Mouse (Mus musculus) stomach, postnatal 0 days (tissue): ENCODE results near the gene Ank3. TPM values are rescaled to one million over a fixed set of nuclear protein-coding genes. Genes with fewer than 3 reads are reported as not detected.

Experiments
- ATAC-seq: fragments of 200-750 bp; cut with Nextera tagmentation; 2 replicates; pipeline ENCODE4 v1.8.0; 2017; ENCODE audit not compliant: low FRiP score, low TSS enrichment
- DNase-seq: peaks from one replicate; pipeline ENCODE4 v3.0.0-alpha.2; 2016; ENCODE audit warnings: low spot score
- H3K27ac ChIP-seq: fragments of 300-500 bp; sonication (generic); replicated peaks from 2 replicates; pipeline ENCODE4 v1.5.1; 2014; ENCODE audit warnings: mild to moderate bottlenecking, control low read depth
- H3K27me3 ChIP-seq: fragments of 300-500 bp; sonication (generic); 2 replicates; pipeline ENCODE4 v1.6.1; 2014; ENCODE audit warnings: low read length; ENCODE audit not compliant: control insufficient read depth, insufficient read depth
- H3K36me3 ChIP-seq: fragments of 300-500 bp; sonication (generic); 2 replicates; pipeline ENCODE4 v1.6.1; 2014; ENCODE audit warnings: low read length, mixed read lengths; ENCODE audit not compliant: control insufficient read depth, insufficient read depth
- H3K4me1 ChIP-seq: fragments of 300-500 bp; sonication (generic); replicated peaks from 2 replicates; pipeline ENCODE4 v1.6.1; 2014; ENCODE audit warnings: antibody characterized with exemption; ENCODE audit not compliant: control insufficient read depth, insufficient read depth
- H3K4me2 ChIP-seq: fragments of 300-500 bp; sonication (generic); replicated peaks from 2 replicates; pipeline ENCODE4 v1.6.1; 2014; ENCODE audit warnings: low read depth, mild to moderate bottlenecking, control low read depth, moderate library complexity
- H3K4me3 ChIP-seq: fragments of 300-500 bp; sonication (generic); 2 replicates; pipeline ENCODE4 v1.5.1; 2014; ENCODE audit warnings: low read depth, low read length, control low read depth
- H3K9ac ChIP-seq: fragments of 300-500 bp; sonication (generic); 2 replicates; pipeline ENCODE4 v1.6.1; 2014; ENCODE audit warnings: mild to moderate bottlenecking, low read length, control low read depth, mixed read lengths
- H3K9me3 ChIP-seq: fragments of 300-500 bp; sonication (generic); 2 replicates; pipeline ENCODE4 v1.6.1; 2016; ENCODE audit warnings: low read length; ENCODE audit not compliant: control insufficient read depth
- CTCF ChIP-seq: IDR thresholded peaks from 2 replicates; pipeline ENCODE4 v1.5.1; 2016; ENCODE audit warnings: antibody characterized with exemption, low read depth, mild to moderate bottlenecking, moderate library complexity
- EP300 ChIP-seq: optimal IDR thresholded peaks from 2 replicates; pipeline ENCODE3; 2016; ENCODE audit warnings: antibody characterized with exemption
- WGBS: fragments of 180-500 bp; shearing (Covaris S2); extraction: QIAGEN DNeasy Blood & Tissue Kit; methylation state at CpG from one replicate; pipeline ENCODE4 v1.1.7; 2014; 5-methylcytosine and 5-hydroxymethylcytosine counted together
- polyA plus RNA-seq: library from polyadenylated mRNA; unstranded; fragments of >200 nt; fragmentation: Nextera tagmentation; extraction: Ambion mirVana; gene quantifications from 2 replicates; pipeline ENCODE4 v1.2.1, GENCODE M21; 2015

Ank3 gene
- polyA plus RNA-seq, 1 experiment from 2014 or later = 16.0 TPM

DNA sequence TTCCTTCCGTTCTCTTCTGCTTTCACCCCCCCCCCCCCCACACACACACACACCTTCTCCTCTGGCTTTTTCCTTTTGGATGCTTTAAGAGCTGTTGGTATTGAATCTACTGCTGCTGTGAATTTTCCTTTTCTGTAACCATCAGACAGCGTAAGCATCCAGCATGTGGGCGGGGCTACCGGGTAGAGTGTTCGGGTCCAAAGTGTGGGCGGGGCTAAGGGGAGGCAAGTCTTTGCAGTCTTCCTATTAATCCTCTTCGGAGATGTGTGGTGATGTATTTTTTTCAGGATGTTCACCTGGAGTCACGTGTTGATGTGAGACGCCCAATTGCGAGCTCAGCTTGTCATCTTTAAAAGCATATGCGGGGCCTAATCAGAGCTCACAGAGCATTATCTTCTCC lies 379.2 kb downstream of the Ank3 start:
- no peak for ATAC-seq
- no peaks in the 10 kb centered on the region for H3K27me3 ChIP-seq
- H3K4me3 ChIP-seq = no peak overlapping the region
- H3K4me2 ChIP-seq = no peak overlapping the region
- no peak for DNase-seq
- 74% methylated on average over 11 of the region's 11 CpGs for WGBS
- TF ChIP-seq CTCF = no peak
- TF ChIP-seq EP300 = no peak
- H3K27ac ChIP-seq = no peak overlapping the region
- no peaks in the 10 kb centered on the region for H3K36me3 ChIP-seq
- H3K9me3 ChIP-seq = no peaks in the 10 kb centered on the region
- no peak overlapping the region for H3K9ac ChIP-seq
- H3K4me1 ChIP-seq = no peaks in the 10 kb centered on the region

DNA sequence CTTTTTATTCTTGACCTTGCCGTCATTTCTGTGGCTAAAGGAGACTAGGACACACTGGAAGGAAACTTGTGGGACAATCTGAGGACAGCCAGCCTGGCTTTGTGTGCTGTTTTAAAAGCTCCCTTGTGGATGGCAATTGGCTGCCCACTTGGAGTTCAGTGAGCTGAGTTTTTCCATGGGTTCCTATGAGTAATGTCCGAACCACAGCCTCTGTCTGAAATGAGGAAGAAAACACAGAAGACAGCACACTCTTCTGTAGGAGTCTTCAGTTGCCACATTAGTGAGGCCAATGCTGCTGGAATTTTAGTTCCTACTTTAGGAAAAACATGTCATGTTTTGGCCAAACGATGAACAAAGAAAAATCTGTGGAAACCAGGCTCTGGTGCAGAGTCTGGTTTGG lies 380.7 kb downstream of the Ank3 start:
- Histone ChIP-seq H3K27me3 (no peaks in the 10 kb centered on the region), H3K9me3 (no peaks in the 10 kb centered on the region), H3K27ac (no peak overlapping the region), H3K4me3 (no peak overlapping the region), H3K9ac (no peak overlapping the region), H3K4me1 (no peaks in the 10 kb centered on the region), H3K36me3 (no peaks in the 10 kb centered on the region), H3K4me2 (no peak overlapping the region)
- ATAC-seq (no peak), DNase-seq (no peak)
- WGBS = 80% methylated on average over 3 of the region's 3 CpGs
- TF ChIP-seq EP300 (no peak), CTCF (no peak)

DNA sequence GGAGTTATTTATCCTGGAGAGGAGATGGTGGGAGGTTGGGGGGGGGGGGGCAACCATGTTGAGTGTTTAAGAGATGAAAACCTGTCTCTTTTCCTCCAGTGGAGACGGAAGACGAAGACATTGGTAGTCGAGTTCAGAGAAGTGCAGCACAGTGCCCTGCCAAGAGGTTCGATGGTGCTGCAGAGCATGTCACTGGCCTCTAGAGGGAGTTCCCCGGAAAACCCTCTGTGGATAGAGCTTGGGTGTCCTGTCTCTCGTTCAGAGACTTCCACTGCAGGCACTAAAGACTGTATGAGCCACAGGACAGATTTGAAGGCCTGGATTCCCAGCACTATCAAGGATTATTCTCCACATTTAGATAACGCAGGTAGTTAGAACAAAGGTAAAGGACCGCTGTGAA lies 382.9 kb downstream of the Ank3 start:
- H3K27me3 ChIP-seq = no peaks in the 10 kb centered on the region
- ATAC-seq (peak; percentile 79), DNase-seq (peak; percentile 57)
- H3K36me3 ChIP-seq = no peaks in the 10 kb centered on the region
- no peaks in the 10 kb centered on the region for H3K4me1 ChIP-seq
- 19% methylated on average over 8 of the region's 8 CpGs for WGBS
- TF ChIP-seq EP300 (no peak), CTCF (peak; percentile 75)
- no peak overlapping the region for H3K4me3 ChIP-seq
- H3K9me3 ChIP-seq = no peaks in the 10 kb centered on the region
- no peak overlapping the region for H3K9ac ChIP-seq
- peak overlapping the region; percentile 18; the same call in 1 of the 2 replicates for H3K4me2 ChIP-seq
- no peak overlapping the region for H3K27ac ChIP-seq

DNA sequence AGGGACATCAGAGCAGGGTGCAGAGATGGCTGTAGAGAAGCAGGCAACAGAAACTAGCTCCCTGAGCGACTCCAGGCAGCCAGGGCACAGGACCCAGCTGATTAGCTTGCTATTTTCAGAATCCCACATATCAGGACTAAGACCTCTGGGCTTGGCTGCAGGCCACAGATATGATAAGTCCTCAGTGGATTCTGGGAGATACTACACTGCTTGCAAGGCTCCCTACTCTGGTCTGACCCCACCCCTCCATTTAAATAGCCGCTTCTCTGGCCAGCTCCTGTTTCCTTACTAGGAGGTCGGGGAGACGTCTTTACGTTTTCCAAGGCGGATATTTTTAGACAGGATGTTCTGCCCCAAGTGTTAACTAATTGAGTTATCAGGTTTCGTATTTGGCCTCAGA lies 386.7 kb downstream of the Ank3 start:
- Histone ChIP-seq H3K4me2 (peak overlapping the region; percentile 17; the same call in 1 of the 2 replicates), H3K9me3 (no peaks in the 10 kb centered on the region), H3K9ac (no peak overlapping the region), H3K27me3 (no peaks in the 10 kb centered on the region), H3K27ac (no peak overlapping the region), H3K36me3 (no peaks in the 10 kb centered on the region), H3K4me1 (no peaks in the 10 kb centered on the region), H3K4me3 (no peak overlapping the region)
- WGBS = 22% methylated on average over 7 of the region's 7 CpGs
- ATAC-seq (no peak), DNase-seq (peak; percentile 17)
- TF ChIP-seq EP300 = no peak
- TF ChIP-seq CTCF = no peak

DNA sequence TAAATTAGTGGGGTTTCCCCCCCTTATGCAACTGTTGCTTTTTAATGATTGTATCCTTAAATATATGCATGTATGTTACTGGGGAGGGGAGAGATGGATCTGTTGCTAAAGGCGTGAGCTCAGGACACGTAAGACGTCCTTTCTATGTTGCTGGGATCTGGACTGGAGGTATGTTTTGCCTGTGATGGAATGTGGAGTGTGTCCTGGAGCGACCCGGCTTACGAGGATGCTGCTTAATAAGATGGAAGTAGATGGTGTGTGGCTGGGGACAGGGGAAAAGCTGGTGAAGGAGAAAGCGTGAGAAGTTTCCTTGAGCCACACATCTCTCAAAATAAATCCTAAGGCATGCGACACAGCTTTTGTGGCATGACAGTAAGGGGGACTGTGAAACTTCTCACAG lies 387.1 kb downstream of the Ank3 start:
- DNase-seq = no peak
- Histone ChIP-seq H3K4me2 (peak overlapping the region; percentile 17; the same call in 1 of the 2 replicates), H3K27me3 (no peaks in the 10 kb centered on the region), H3K9me3 (no peaks in the 10 kb centered on the region), H3K4me3 (no peak overlapping the region), H3K4me1 (no peaks in the 10 kb centered on the region), H3K27ac (no peak overlapping the region), H3K36me3 (no peaks in the 10 kb centered on the region), H3K9ac (no peak overlapping the region)
- no peak for ATAC-seq
- WGBS = 68% methylated on average over 8 of the region's 8 CpGs
- no peak for TF ChIP-seq CTCF

DNA sequence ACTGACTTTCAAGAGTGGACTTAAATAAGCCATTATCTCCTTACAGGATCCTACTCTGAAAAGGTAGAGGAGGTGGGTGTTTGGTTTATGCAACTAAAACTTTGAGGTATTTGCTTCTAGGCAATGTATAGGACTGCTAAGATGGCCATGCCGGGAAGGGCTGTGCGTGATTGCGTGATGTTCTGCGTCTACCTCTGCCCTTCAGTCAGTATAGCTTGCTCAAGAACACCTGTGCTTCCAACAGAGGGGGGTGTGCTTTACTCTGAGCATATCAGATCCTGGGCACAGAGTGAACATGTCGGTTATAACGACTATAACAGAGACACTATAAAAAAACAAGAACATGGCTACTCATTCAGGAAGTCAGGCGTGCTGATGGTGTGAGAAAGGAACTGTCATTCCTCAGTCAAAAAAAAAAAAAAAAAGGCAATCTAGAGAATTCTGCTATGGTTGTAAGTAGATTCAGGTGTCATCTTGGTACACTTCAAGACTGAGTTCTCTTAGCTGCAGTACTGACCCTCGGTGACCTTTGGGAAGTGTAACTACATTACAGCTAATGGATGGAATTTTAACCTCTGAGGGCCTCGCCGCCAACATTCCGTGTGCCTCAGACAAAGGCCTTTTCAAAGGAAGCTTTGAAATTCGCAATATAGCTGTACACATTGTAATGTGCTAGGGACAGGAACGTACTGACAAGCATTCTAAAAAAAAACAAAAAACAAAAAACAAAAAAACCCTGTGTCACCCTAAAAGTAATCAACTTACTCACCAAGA lies 387.8 kb downstream of the Ank3 start:
- Histone ChIP-seq H3K4me1 (no peaks in the 10 kb centered on the region), H3K27ac (no peak overlapping the region), H3K27me3 (no peaks in the 10 kb centered on the region), H3K9me3 (no peaks in the 10 kb centered on the region), H3K9ac (no peak overlapping the region), H3K4me3 (no peak overlapping the region), H3K4me2 (no peak overlapping the region), H3K36me3 (no peaks in the 10 kb centered on the region)
- WGBS = 68% methylated on average over 13 of the region's 13 CpGs
- TF ChIP-seq CTCF (no peak), EP300 (no peak)
- no peak for DNase-seq
- no peak for ATAC-seq
